Mouse (Mus musculus): Measurements from ENCODE around the gene Fars2.

GRCm38 (mm10) chr13:36081591-36081990, 35.6 kb upstream of the Fars2 start:
- TF ChIP-seq CTCF (IDR thresholded peaks at IDR 0.05; ENCODE audit: low read depth) = no peak
- TF ChIP-seq EP300 (IDR thresholded peaks at IDR 0.05; ENCODE audit: low read depth) = no peak

Measured in heart, postnatal 0 days (tissue).